Mouse (Mus musculus) granulocyte monocyte progenitor cell, adult 5-6 weeks (primary cell): ENCODE data around the gene Rai1. TPM values are rescaled to one million over a fixed set of nuclear protein-coding genes. Genes with fewer than 3 reads are reported as not detected.

Experiments used
- ATAC-seq: replicated peaks from 2 replicates; pipeline ENCODE4 v1.8.0; 2016; ENCODE audit warnings: mild to moderate bottlenecking, moderate TSS enrichment, inconsistent platforms; ENCODE audit not compliant: poor library complexity, severe bottlenecking
- total RNA-seq, 2 experiments: library from RNA; stranded (forward) in 1 of 2; stranded (reverse) in 1 of 2; fragments of 200-712, 200-1000 nt in 1 of 2; fragments of >200 nt in 1 of 2; fragmentation: Nextera tagmentation in 1 of 2; gene quantifications; 2 replicates each; pipeline ENCODE4 v1.2.3; 2014 to 2017

The Rai1 gene
- total RNA-seq, 2 experiments from 2014 or later, result 11.0 to 37.5 TPM

DNA sequence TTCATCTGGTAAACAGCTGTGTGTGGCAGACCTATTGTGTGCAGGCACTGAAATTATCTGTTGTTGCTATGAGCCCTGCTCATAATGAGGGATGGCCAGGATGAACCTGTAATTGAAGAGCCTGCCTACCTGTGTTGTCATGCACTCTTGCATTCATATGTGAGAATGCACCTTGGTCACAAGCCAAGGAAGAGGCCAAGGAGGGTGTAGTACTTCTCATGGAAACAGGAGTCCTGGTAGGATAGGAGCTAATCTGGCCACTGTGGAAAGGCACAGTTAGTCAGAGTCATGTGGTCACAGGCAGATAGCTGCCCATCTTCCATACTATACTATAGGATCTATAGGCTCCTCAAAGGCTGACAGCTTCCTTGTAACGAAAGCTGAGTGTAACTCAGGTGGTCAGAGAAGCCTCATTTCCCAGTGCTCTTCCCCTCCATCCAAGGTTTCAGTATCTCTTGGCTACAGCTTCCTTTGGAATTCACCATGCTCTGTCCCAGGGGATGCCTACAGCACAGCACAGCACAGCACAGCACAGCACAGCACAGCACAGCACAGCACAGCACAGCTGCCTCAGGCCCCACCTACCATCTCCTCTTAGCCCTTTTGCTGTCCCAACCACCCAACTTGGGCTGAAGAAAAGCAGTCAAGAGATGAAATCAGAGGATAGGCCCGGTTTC is 15.9 kb downstream of the Rai1 start:
- no peak for ATAC-seq

DNA sequence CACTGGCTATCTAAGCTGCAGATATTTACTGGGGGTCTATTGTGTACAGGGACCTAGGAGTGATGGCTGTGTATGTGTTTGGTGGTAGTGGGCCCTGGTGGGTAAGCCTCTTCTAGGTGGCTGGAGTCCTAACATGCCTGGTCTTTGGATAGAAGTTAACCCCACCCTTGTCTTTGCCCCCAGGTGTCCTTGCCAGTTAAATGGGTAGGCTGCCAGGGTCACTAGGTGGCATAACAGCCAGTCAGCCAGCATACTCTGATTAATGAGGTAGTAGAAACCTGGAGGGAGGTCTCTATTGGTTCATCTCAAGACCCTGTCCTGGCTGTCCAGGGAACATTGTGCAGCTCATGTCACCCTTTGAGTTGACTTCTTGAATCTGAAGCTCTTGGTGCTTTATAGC is 17.8 kb downstream of the Rai1 start:
- ATAC-seq, result no peak

DNA sequence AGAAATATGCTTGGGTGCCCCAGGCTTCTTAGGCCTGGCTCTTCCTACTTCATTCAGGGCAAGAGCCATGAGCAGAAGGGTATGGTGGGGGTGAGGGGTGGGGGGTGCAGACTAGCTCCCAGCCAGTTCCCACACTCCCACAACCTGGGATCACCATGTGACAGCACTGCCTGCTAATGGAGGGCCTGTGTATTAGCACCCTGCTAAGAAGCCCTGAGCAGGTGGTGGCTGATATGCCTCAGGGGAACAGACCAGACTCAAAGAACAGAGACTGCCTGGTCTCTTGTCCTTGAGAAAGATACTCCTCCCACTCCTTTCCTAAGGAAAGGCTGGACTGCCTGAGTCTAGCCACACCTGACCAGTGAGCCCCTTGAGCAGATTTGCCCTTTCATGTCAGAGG is 22.2 kb downstream of the Rai1 start:
- no peak for ATAC-seq

DNA sequence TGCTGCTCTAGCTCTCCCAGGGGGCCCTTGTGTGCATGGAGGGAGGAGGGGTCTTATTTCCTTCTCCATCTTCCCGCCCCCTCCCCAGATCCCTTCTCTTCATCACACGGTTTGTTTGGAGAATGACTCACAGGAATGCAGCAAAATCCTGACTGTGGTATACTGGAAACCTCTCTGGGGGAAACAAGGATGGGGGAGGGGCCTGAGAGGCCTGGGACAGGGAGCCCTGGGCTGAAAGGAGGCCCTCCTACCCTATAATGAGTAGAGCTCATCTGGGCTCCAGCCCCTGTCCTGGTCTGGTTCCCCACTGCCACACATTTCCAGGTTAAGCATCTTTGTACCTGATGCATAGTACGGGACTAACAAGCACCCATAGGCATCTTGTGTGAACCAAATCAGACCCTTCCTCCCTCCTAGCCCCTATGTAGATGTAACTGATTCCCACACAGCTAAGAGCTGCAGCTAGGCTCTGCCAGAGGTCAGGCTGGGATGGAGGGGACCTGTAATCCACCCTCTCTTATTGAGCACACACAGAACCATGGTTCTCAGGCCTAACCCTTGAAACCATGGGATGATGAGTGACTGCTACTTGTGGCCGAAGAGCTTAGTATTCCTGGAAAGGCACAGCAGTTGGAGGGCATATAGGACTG is 23.2 kb downstream of the Rai1 start:
- no peak for ATAC-seq

DNA sequence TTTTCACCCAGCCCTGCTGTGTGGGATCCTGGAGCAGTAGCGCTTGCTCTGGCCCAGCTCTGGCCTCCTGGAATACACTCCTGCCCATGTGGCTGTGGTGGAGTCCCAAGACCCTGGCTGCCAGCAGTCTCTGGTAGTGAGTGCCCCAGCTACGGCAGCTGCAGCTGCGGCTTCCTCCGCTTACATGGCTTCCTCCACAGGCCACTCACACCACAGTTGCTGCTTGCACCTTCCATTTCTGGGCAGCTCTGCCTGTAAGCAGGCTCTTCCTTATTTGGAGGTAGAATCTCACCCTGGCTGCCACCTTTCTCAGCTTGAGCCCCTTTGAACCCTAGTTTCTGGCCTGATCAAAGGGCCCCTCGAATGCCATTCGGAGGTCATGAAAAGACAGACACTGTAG is 25.7 kb downstream of the Rai1 start:
- peak; percentile 73 for ATAC-seq

DNA sequence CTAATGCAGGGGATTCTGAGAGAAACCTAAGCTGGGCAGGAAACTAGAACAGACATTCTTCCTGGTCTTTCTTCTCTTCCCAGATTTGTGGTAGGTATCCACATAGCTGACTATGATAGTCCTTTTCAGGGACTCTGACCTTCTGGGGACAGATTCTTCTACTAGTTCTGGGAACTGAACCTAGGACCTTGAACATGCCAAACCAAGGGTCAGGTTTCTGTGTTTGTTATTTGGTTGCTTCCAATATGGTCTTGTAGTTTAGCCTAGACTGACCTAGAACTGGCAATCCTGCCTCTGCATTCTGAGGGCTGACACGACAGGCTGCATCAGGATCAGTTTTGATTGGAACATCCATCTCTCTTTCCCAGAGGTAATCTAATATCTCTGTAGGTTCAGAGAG is 27.2 kb downstream of the Rai1 start:
- ATAC-seq, result no peak

DNA sequence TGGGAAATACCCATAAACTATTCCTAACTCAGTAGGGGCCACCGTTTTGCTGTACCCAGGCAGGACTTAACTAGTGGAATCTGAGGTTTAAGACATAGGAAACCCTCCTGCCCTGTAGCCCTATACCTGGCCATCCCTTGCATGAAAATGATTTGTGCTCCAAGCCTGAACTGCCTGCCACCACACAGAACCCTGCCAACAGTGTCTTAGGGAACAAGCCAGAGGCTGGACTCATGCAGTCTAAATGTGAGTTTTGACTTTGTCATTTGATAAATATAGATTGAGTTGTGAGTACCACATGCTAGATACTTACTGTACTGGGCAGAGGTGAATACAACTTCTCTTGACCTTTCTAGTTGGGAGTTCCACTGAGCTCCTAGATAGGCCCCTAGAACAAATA is 31.7 kb downstream of the Rai1 start:
- ATAC-seq, result no peak

DNA sequence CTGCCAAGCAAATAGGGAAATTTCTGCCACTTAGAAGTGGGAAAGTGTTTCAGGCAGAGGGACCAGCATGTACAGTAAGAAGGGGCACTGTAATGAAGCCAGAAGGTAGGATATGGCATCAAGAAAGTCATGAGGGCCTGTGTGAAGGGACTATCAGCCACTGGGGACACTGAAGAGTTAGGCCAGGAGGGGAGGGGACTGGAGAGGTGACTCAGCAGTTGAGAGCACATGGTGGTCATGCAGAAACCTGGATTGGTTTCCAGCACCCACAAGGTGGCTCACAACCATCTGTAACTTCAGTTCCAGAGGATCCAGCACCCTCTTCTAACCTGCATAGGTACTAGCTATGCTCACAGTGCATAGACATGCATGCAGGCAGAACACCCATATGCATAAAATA is 32.4 kb downstream of the Rai1 start:
- ATAC-seq, result peak; percentile 31; the same call in 1 of the 2 replicates

DNA sequence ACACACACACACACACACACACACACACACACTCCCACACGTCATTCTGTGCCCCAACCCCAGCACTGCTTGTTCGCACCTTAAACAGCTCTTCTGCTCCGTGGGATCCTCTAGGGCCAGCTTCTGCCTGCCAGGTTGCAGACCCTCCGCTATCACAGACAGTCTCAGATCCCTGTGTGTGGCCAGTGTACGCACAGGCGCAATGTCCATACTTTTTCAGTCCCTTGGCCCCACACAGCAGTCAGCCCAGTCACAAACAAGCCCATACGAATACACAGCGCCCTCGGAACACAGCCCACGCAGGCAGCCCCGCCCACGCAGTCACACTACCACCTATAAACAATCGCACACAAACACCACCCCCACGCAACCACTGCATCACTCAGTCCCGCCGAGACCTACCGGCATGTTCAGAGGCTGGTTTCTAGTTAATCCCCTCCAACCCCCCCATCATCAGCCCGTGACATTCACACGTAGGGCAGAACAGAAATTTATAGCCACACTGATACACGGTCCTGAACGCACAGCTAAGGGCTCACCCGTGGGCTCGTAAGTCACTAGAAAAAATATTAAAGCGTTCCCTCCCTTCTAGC is 34.4 kb downstream of the Rai1 start:
- no peak for ATAC-seq

DNA sequence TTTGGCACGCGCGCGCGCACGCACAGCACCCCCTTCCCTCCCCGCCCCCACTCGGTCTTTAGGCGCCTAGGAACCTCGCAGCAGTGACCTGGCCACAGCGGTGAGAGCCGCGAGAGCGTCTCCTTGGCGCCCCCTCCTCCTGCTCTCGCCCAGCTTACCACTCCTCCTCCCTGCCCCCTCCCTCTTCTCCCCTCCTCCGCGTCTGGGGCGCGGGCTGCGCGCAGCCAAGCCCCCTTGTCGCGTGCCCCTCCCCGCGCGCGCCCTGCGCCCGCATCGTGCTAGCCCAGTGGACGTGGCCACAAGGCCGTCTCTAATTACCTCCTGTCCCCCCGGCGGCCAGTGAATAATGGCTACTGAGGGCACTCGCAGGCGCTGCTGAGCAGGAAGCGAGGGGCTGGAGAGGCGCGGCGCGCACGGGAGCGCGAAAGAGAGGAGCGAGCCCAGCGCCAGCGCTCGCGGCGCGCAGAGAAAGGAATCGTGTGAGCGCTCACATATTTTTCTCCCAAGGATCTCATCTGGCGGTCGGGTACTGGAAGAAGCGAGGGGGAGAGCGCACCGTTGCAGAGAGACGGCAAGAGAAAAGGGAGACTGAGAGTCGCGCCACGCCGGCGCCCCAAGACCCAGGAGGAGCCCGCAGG is 35.0 kb downstream of the Rai1 start:
- ATAC-seq, result peak; percentile 28; the same call in 1 of the 2 replicates

DNA sequence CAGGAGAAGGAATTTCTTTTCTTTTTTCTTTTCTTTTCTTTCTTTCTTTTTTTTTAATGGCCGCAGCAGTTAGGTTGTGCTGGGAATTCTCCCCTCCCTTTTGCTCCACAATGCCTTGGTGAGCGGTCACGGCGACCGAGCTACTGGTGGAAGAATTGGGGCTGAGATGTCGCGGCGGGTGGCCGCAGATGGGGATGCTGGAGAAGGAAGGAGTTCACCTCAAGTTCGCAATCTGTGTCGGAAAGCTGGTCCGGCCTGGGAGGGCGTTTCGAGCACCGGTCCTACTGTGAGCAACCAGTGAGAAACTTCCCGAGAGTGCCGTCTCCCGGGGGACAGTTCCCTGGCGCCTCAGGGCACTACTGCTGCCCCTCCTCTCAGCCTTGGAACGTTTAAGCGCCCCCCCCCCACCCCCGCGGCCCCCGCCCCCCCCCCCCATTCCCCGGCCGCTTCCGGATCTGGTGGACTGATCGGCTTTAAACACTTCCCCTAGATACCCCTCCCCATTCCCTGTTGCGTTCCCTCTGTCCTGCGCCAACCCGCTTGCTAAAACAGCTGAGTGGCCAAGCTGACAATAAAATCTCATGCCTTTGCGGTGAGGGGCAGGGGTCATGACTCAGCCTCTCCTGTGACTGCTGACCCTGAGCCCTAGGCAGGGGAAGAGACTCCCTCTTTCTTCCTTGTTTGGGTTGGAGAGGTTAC is 35.9 kb downstream of the Rai1 start:
- ATAC-seq, result peak; percentile 31

DNA sequence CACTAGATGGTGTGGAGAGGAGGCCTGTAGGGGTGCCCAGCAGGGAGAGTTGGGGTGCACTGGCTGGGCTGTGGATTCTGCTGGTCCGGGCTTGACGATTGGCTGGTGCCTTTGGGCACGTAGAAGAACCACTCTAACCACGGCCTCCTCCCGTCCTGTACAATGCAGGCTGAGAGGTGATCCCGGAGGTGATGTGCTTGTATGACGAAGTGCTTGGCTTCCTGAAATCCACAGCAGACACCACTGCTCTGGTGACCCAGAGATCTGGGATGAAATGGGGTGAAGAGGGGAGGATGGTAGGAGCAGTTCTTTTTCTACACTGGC is 36.4 kb downstream of the Rai1 start:
- no peak for ATAC-seq

DNA sequence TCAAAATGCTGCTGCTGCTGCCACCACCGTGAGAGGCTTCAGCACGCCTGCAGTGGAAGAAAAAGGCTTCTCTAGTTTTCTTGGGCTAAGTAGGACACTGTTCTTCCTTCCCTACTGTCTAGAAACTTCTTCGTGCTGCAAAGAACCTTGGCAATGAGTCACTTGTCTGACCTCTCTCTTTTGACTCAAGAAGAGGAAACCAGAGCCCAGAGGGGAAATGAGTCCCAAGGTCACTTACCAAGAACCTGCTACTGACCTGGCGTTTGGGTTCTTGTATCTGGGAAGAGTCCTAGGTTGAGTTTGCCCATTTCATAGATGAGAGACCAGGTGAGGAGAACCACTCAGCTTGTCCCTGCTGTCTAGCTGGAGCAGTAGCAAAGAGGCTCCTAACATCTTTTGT is 38.3 kb downstream of the Rai1 start:
- ATAC-seq, result peak; percentile 18; the same call in 1 of the 2 replicates

DNA sequence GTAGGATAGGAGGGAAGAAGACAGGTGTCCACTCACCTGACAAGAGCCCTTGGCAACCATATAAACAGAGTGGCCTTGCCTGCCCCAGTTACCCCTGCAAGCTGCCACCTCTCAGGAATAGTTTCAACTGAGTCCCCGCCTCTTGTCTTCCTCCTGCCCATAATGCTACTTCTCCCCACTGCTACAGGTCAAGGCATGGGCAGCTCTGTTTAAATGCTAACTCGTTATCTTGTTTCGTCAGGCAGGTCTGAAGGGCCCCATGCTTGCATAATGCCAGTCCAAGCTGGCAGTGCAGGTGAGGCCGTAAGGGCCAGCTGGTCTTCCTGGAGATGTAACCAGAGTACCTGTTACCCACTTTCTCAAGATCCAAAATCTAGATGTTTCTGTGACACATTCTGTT is 41.4 kb downstream of the Rai1 start:
- ATAC-seq, result no peak

DNA sequence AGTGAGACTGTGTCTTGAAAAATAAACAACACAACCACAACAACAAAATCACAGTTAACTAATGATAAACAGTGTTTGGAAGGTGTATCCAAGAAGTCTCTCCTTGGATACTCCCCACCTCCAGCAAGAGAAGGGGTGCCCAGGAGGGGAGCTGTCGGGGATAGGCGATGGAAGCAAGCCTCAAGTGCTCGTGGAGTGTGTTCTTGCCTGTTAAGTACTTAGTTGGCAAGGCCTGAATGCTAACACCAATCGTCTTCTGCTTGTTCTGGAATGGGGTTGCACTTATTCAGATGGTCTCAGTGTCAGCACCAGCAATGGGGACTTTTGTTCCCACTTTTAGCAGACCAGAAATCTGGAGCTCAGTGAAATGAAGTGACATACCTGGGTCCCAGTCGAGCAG is 43.8 kb downstream of the Rai1 start:
- ATAC-seq, result no peak

DNA sequence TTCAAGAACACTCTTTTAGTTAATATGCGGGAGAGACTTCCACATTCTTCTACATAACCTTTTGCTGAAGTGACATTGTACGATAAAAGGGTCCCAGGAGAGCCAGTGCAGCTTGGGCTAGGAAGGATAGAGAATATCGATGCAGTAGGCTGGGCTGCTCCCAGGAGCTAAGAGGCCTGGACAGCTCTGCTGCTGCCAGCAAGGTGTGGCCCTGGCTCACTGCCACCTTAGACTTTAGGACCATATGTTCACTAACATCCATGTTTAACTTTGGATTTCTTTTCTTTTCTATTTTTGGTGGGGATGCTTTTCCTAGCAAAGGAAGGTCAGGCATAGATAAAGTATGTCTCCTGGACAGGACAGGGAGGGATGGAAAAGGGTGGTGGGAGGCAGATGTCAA is 44.3 kb downstream of the Rai1 start:
- ATAC-seq, result no peak

DNA sequence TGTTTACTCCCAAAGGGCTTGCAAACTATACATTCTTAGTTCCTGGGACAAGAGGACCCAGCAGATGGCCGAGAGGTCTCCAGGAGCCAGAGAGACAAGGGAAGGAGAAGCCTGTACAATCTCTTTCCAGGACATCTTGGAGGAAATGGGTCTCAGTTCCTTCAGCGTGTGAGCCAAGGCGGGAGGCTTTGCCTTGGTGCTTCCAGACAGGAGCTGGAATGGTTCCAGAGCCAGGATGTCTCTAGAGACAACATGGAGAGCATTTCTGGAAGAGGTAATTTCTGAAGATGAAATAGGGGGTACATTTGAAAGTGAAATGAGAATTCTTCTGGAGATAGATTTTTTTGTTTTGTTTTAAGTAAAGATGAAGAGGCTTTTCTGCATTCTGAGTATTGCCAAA is 45.9 kb downstream of the Rai1 start:
- ATAC-seq, result no peak

DNA sequence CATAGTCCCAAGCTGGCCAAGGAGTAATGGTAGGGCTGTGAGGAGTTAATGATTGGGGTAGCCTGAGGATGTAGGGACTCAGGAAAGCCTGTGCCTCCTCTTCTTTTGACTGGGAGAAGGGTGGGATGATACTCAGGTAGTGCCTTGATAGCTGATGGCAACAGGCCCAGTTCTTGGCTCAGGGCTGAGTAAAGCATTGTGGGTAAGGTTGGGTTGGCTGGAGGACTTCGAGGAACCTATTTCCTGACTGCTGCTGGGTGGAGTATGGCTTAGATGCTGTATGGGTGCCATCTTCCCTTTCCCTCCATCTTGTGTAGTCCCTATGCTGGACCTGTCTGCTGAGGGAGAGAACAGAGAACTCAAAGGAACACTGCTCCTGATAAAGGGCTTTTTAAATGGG is 47.5 kb downstream of the Rai1 start:
- no peak for ATAC-seq

DNA sequence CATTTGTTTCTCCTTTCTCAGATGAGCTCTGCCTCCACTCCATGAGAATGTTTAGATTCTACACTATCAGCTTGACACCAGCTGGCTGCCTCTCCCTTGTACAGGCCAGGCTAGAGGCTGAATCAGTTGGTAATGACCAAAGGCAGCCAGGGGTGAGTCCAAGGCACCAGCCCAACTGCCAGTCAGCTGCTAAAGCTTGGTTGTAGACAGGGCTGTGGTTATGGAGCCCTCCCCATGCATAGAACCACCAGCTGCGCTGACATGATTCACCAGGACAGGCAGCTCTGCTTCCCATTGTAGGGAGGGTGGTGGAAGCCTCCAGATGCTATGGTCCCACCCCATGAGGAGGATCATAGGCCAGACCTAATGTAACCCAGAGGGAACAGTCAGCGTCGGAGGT is 49.1 kb downstream of the Rai1 start:
- ATAC-seq, result no peak

DNA sequence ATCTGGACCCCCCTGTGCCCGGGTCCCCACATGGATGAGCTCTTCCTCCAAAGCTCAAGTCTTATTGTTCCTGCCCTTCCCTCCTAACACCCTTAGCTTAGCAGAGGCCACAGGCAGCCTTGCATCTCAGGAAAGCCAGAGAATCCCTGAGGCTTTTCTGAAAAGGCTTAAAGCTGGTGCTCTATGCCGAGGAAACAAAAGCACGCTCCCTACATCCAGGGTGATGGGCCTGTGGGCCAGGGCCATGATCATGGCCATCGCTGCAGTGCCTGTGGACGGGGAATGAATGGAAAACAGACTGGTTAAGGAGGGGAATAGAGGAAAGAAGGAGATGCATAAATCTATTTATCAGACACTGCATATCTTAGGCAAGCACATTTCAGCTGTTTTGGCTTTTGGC is 50.9 kb downstream of the Rai1 start:
- no peak for ATAC-seq

DNA sequence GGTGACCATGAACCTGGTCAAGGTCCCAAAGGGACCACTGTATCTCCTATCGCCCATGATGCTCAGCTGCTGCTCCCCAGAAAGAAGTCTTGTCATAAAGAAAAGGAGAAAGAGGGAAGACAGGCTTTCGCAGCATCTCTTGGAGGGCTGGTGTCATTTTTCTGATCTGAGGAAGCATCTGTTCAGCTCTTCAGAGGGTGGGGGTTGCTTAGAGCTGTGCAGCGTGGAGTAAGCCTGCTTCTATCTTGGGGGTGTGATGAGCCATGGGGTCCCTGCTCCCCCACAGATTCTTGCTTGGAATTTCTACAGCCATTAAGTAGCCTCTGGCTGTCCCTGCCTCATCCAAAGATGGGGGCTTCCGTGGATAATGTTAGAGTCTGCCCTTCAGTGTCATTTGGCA is 53.5 kb downstream of the Rai1 start:
- ATAC-seq, result no peak
